Mouse (Mus musculus) embryonic facial prominence, embryonic 14.5 days (tissue): ENCODE measurements around the gene Myom1. TPM values are rescaled to one million over a fixed set of nuclear protein-coding genes. Genes with fewer than 3 reads are reported as not detected.

Source experiments
- ATAC-seq: fragments of 200-750 bp; cut with Nextera tagmentation; 2 replicates; pipeline ENCODE4 v1.8.0; 2017; ENCODE audit warnings: low read depth, moderate number of reproducible peaks, moderate TSS enrichment
- DNase-seq: peaks from one replicate; pipeline ENCODE4 v3.0.0-alpha.2; 2015; ENCODE audit warnings: low spot score
- H3K27ac ChIP-seq: fragments of 300-500 bp; sonication (generic); replicated peaks from 2 replicates; pipeline ENCODE4 v1.5.1; 2014; ENCODE audit warnings: low read depth, mild to moderate bottlenecking, low read length, moderate library complexity
- H3K27me3 ChIP-seq: fragments of 300-500 bp; sonication (generic); replicated peaks from 2 replicates; pipeline ENCODE4 v1.6.1; 2014; ENCODE audit warnings: low read length; ENCODE audit not compliant: control insufficient read depth, insufficient read depth
- H3K36me3 ChIP-seq: fragments of 300-500 bp; sonication (generic); 2 replicates; pipeline ENCODE4 v1.6.1; 2014; ENCODE audit warnings: low read length, mixed read lengths; ENCODE audit not compliant: control insufficient read depth, insufficient read depth
- H3K4me1 ChIP-seq: fragments of 300-500 bp; sonication (generic); 2 replicates; pipeline ENCODE4 v1.6.1; 2014; ENCODE audit warnings: antibody characterized with exemption, low read length; ENCODE audit not compliant: control insufficient read depth, insufficient read depth
- H3K4me2 ChIP-seq: fragments of 300-500 bp; sonication (generic); 2 replicates; pipeline ENCODE4 v1.6.1; 2014; ENCODE audit warnings: low read depth, mild to moderate bottlenecking, low read length, moderate library complexity, mixed read lengths
- H3K4me3 ChIP-seq: fragments of 300-500 bp; sonication (generic); 2 replicates; pipeline ENCODE4 v1.5.1; 2014; ENCODE audit warnings: low read depth, mild to moderate bottlenecking, low read length
- H3K9ac ChIP-seq: fragments of 300-500 bp; sonication (generic); 2 replicates; pipeline ENCODE4 v1.6.1; 2014; ENCODE audit warnings: low read depth, mild to moderate bottlenecking, low read length, moderate library complexity, mixed read lengths
- H3K9me3 ChIP-seq: fragments of 300-500 bp; sonication (generic); 2 replicates; pipeline ENCODE4 v1.6.1; 2016; ENCODE audit warnings: low read length; ENCODE audit not compliant: control insufficient read depth
- WGBS: fragments of 180-500 bp; shearing (Covaris S2); extraction: QIAGEN DNeasy Blood & Tissue Kit; methylation state at CpG from one replicate; pipeline ENCODE4 v1.1.7; 2014; 5-methylcytosine and 5-hydroxymethylcytosine counted together
- polyA plus RNA-seq: library from polyadenylated mRNA; unstranded; fragments of >200 nt; fragmentation: Nextera tagmentation; extraction: Ambion mirVana; gene quantifications from 2 replicates; pipeline ENCODE4 v1.2.1, GENCODE M21; 2014

Myom1 gene
- polyA plus RNA-seq, 1 experiment from 2014 or later = 61.5 TPM

DNA sequence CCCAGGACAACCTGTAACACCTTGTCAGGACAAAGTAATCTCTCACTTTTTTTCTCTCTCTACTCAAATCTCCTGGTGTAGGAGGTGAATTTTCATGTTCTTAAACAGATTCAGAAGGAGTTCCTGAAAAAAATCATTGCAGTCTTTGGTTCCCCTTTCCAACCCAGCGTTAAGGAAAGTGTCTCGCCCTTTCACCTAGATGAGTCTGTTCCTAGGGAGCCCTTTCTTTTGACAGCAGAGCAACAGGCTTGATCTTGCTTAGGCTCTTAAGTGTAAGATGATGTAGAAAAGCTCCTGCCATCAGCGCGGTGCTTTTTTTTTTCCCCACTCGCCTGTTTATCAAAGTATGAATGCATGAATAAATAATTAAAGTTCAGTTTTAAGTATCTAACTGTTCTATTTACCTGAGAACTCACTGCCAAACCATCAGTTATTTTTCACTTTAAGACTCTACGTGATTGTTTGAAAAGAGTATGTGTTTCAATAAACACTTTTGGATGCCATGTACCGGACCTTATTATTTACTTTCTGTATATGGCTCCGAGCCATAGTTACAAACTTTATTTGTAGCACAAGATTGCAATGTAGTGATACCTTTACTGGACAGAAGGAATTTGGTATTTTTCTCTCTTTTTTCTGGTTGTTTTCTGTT is 94.2 kb downstream of the Myom1 start:
- ATAC-seq = no peak

DNA sequence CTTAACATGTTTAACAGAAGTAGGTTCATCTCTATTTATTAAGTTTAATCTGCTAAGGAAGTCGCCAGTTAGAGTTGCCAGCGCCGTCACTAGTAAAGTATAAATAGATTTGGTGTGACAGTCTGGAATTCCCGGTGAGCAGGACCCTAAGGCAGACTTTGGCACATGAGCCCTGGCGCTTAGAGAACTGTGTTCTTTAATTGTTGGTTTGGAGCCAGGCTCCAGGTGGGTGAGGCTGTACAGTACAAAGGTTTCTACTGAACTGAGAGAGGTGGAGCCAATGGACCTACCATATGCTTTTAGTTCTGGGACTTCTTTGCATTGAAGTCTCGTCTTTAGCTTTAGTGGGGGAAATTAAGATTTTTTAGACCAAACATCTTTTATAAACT is 94.8 kb downstream of the Myom1 start:
- peak; percentile 58 for DNase-seq
- Histone ChIP-seq H3K4me1 (peaks cover 7% of the 10 kb centered on the region), H3K27me3 (no peaks in the 10 kb centered on the region), H3K9ac (no peak overlapping the region), H3K9me3 (no peaks in the 10 kb centered on the region), H3K27ac (no peak overlapping the region), H3K36me3 (no peaks in the 10 kb centered on the region), H3K4me3 (no peak overlapping the region), H3K4me2 (no peak overlapping the region)
- 58% methylated on average over 6 of the region's 6 CpGs for WGBS
- ATAC-seq = no peak

More for the DNA sequence above, 94.2 kb downstream of the Myom1 start:
- Histone ChIP-seq H3K9me3 (no peaks in the 10 kb centered on the region), H3K36me3 (no peaks in the 10 kb centered on the region), H3K4me3 (no peak overlapping the region), H3K27me3 (no peaks in the 10 kb centered on the region), H3K27ac (no peak overlapping the region), H3K4me1 (peaks cover 5% of the 10 kb centered on the region; the same call in 1 of the 2 replicates), H3K9ac (no peak overlapping the region), H3K4me2 (no peak overlapping the region)
- WGBS = 77% methylated on average over 8 of the region's 8 CpGs
- DNase-seq = no peak

DNA sequence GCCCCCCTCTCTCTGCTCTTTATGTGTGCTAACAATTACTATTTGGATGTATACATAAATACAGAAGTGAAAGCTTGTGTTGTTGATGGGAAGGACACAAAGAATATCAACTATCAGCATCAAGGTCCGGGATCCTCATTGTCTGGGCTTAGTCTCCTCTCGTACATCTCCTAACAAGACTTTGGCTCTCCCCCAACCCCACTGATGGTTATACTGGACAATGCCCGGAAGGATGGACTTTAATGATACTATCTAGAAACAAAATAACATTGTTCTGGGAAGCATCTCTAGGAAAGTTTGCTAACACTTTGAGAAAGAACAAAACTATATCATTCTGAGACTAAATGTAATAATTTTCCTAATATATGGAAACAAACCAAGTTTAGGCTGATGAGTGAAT is 96.2 kb downstream of the Myom1 start:
- no peaks in the 10 kb centered on the region for H3K36me3 ChIP-seq
- H3K27ac ChIP-seq = no peak overlapping the region
- H3K9ac ChIP-seq = no peak overlapping the region
- WGBS = 92% methylated on average over 3 of the region's 3 CpGs
- no peaks in the 10 kb centered on the region for H3K27me3 ChIP-seq
- H3K4me3 ChIP-seq = no peak overlapping the region
- ATAC-seq = no peak
- peaks cover 18% of the 10 kb centered on the region for H3K4me1 ChIP-seq
- no peaks in the 10 kb centered on the region for H3K9me3 ChIP-seq
- DNase-seq = no peak
- no peak overlapping the region for H3K4me2 ChIP-seq

DNA sequence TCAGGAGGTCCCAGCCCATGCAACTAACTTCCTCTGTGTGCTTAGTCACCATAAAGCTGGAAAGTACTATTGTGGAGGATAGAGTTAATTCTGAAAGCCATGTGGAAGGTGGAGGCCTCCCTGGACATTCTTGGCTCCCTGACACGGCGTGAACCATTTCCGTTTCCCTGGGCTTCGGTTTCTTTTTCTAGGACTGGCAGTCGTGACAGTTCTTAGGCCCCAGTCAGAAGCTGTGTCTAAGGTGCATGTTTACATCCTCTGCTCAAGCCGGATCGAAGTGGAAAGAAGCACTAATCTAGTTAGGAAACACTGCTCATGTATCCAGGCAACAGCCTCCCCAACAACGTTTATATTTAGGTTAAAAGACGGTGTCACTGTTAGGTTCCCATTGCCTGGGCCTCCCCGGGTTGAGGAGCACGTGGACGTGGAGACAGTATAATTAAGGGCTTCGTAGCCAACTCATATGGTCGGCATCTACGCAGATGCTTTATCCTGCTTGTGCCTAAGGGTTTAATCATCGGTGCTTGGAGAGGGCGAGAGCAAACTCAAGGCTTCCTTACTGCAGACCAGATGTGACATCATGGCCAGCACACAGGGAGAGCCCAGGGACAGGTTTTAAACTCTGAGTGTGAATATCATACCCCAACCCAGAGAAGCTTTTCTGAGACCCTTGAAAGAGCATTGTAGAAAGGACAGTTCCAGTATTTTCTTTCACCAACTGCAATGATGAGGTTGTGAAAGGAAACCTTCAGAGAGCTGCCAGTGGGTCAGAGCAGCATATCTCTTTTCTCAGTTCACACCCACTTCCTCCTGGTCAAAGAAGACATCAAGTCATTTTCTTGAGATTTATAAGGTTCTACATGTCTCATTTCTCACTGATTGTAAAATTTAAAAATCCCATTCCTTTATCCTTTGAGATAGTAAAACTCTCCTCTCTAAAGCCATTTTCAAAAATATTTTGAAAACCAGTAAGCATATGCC is 100.4 kb downstream of the Myom1 start:
- Histone ChIP-seq H3K4me2 (peak overlapping the region; percentile 6), H3K4me3 (no peak overlapping the region), H3K36me3 (no peaks in the 10 kb centered on the region), H3K9me3 (no peaks in the 10 kb centered on the region), H3K27ac (peak overlapping the region; percentile 78), H3K9ac (no peak overlapping the region), H3K4me1 (peaks cover 16% of the 10 kb centered on the region), H3K27me3 (no peaks in the 10 kb centered on the region)
- ATAC-seq = peak; percentile 83
- DNase-seq = peak; percentile 74
- 24% methylated on average over 17 of the region's 17 CpGs for WGBS

DNA sequence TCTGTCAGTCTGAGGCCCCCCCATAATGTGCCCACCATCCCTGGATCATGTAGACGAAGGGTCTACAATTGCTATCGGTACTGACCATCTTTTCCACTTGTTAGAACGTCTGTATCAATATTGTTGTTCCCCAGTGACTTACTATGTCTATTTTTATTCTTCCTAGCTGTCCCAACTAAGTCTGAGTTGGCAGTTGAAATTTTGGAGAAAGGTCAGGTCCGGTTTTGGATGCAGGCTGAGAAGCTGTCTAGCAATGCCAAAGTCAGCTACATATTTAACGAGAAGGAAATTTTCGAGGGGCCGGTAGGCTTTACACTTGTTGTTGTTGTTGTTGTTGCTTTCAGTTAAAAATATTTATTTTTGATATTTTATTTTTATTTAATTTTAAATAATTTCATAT is 102.9 kb downstream of the Myom1 start:
- H3K4me2 ChIP-seq = no peak overlapping the region
- no peak overlapping the region for H3K9ac ChIP-seq
- H3K27ac ChIP-seq = no peak overlapping the region
- H3K4me1 ChIP-seq = peaks cover 16% of the 10 kb centered on the region
- 94% methylated on average over 7 of the region's 7 CpGs for WGBS
- H3K36me3 ChIP-seq = no peaks in the 10 kb centered on the region
- no peak for DNase-seq
- H3K27me3 ChIP-seq = no peaks in the 10 kb centered on the region
- no peaks in the 10 kb centered on the region for H3K9me3 ChIP-seq
- H3K4me3 ChIP-seq = no peak overlapping the region
- ATAC-seq = no peak

DNA sequence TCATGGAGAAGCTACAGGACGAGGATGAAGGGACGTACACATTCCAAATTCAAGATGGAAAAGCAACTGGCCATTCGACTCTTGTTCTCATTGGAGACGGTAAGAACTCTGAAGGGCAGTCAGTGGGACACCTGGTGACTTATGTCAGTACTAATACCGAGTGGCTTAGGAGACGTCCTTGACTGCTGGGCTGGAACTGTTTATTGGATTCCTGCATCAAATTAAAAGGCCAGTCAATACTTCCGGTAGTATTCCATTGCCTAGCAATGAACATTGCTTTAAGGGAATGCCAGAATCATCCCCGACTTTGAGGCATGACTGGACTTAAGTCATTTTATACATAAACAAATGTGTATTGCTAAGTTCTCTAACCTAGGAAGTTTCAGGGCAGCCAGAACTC is 103.8 kb downstream of the Myom1 start:
- H3K36me3 ChIP-seq = no peaks in the 10 kb centered on the region
- H3K9me3 ChIP-seq = no peaks in the 10 kb centered on the region
- no peak overlapping the region for H3K9ac ChIP-seq
- H3K4me2 ChIP-seq = no peak overlapping the region
- H3K27ac ChIP-seq = no peak overlapping the region
- H3K4me1 ChIP-seq = peaks cover 23% of the 10 kb centered on the region
- ATAC-seq (no peak), DNase-seq (no peak)
- H3K4me3 ChIP-seq = no peak overlapping the region
- 48% methylated on average over 8 of the region's 8 CpGs for WGBS
- H3K27me3 ChIP-seq = no peaks in the 10 kb centered on the region

DNA sequence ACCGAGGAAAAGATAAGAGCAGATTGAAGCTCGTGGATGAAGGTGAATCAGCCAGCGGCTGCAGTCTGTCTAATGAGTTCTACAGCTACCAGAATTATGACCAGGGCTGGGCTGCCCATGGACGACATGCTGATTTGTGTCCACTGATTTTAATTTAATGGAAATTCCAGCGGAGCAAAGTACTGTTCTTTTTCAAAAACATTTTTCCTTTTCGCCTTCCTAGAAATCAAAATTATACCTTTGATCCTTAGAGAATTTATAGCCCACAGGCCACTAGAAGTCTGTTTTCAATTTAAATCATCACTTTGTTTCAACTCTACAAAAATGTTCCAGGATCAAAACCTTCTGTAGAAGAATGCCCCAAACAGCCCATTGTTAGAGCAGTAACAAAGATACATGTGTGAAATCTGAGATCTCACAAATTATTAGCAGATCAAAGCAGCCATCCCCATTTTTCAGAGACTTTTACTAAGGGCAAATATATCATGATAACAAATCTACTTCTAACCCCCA is 108.4 kb downstream of the Myom1 start:
- Histone ChIP-seq H3K9ac (no peak overlapping the region), H3K27me3 (no peaks in the 10 kb centered on the region), H3K4me3 (no peak overlapping the region), H3K9me3 (no peaks in the 10 kb centered on the region), H3K4me2 (peak overlapping the region; percentile 7; the same call in 1 of the 2 replicates), H3K4me1 (peaks cover 14% of the 10 kb centered on the region), H3K36me3 (no peaks in the 10 kb centered on the region), H3K27ac (no peak overlapping the region)
- WGBS = 38% methylated on average over 6 of the region's 6 CpGs
- DNase-seq = no peak
- no peak for ATAC-seq

DNA sequence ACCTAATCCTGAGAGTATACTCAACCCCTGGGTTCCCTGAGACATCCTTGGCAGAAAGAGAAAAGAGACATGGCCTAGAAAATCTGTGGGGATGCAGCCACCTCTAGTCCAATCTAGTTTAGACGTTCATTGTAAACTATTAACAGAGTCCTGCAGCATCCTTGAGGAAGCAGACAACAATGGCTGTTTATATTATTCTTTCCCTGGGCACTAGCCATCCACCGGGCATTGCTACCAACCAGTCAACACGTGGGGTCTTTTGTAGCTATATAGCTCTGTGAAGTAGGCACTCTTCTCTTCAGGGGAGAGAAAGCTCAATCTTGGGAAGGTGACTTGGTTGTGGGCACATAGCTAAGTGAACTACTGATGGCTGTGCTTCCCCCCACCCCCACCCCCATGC is 110.3 kb downstream of the Myom1 start:
- Histone ChIP-seq H3K9me3 (no peaks in the 10 kb centered on the region), H3K4me1 (peaks cover 13% of the 10 kb centered on the region; the same call in 1 of the 2 replicates), H3K4me3 (no peak overlapping the region), H3K9ac (no peak overlapping the region), H3K4me2 (no peak overlapping the region), H3K27ac (no peak overlapping the region), H3K36me3 (no peaks in the 10 kb centered on the region), H3K27me3 (no peaks in the 10 kb centered on the region)
- 80% methylated on average over 3 of the region's 3 CpGs for WGBS
- no peak for DNase-seq
- ATAC-seq = no peak
